Mouse (Mus musculus) left cerebral cortex, postnatal 10 days (tissue): Measurements from ENCODE around the gene Esam. TPM values are rescaled to one million over a fixed set of nuclear protein-coding genes. Genes with fewer than 3 reads are reported as not detected.

ENCODE experiments used
- DNase-seq, 2 experiments: peaks; one replicate each; pipeline ENCODE4 v3.0.0; 2021 to 2022; ENCODE audit warnings: low spot score in 2 of 2, mixed read lengths in 1 of 2; ENCODE audit errors: extremely low spot score in 1 of 2
- intact Hi-C: fragments of 180-260 bp; cut with DNase I; formaldehyde crosslinking; loops from one replicate; pipeline ENCODE4 v1.15.1; 2025
- total RNA-seq, 2 experiments: library from RNA; stranded (reverse); gene quantifications; 2 replicates each; pipeline ENCODE4 v1.2.3; 2021

Gene Esam
- total RNA-seq, 2 experiments from 2014 or later = 29.5 to 29.6 TPM

DNA sequence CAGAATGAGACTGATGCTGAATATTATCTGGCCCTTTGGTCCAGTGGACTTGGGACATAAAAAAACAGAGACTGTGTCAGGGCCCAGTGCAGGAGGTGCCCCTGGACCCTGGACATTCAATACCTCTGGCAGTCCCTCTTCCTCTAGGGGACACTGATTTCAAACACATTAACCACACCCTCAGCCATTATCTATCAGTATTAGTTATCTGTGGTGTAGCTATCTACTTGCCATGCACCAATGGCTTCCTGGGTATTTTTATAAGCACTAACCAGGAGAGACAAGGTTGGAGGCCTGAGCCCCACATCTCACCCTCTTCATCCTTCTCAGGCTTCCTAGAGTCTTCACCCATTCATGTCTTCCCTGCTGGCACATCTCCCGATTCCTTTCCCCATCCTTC lies 22.6 kb downstream of the Esam start:
- no peak for DNase-seq
- intact Hi-C loops = loop anchor here (2.0 kb wide), 1 partner anchor 62 kb away; the partner anchor contains the start of gene Spa17

DNA sequence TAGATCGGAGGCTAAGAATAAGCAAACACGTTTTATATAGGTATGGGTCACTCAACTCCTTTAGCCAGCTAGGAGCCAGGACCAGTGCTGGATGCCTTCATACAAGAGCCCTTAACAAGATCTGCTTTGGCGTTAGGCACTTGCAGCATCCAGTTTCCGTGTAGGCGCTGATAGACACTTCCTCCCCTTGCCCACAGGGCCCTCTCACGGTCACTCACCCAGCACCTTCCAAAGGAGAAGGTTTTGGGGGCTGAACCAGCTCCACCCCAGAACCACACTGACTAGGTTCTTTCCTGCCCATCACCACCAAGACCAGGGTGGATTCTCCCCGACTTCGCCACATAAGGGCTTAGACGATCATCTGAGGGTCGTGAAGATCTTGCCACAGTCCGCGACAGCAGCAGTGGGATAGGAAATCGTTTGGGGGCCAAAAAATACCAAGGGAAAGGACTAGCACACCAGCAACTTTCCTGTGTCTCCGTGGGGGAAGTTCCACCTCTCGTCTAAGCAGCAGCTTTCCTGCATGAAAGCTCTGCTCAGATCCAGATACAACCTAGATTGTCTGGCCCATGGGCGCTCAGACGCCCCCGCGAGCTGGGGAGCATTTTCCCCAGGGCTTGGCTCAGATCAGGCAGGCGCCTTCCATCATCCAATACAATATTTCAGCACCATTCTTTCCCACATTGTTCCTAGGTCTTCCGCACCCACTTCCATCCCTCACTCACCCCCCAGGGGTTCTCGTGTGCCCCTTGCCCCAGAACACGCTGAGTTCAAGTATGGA lies 24.1 kb downstream of the Esam start:
- intact Hi-C loops = loop anchor here (2.0 kb wide), 1 partner anchor 61 kb away; the partner anchor contains the start of gene Spa17
- DNase-seq = no peak

DNA sequence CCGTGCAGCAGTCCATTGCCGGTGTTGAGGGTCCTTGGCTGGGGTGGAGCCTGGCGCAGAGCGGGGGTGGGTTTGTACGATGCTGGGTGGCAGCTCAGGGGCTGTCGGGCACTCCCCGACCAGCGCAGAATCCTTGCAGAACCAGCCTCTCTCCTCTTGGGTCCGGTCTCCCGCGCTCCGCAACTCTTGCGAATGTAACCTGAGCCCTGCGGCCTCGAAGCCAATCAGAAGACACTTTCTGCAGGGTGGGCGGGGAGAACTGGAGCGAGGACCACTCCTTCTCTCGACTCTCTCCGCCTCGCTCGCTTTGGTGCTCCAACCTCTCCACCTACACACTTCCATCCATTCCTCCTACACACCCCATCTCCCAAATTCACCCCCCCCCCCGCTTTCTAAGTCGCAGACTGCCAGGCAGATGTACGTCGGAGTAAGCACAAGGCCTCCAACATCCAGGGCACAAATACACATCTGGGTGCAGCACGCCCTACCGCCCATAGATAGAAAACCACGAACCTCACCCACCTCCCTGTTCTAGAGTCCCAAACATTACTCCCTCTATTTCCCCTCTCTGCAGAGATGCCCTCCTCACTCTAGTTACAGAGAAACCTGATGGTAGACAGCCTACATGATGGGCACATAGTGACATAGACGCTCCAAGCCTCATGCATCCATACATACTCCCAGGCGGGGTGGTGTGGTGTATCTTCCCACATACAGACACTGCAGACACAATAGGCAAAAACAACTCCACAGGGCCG lies 24.8 kb downstream of the Esam start, which contains the start of gene Nrgn:
Gene Nrgn (minus strand): TSS at position 369 of the 758 bp plus-strand sequence.
- intact Hi-C loops = no loop called here
- DNase-seq = peak; percentile 88 to 89

DNA sequence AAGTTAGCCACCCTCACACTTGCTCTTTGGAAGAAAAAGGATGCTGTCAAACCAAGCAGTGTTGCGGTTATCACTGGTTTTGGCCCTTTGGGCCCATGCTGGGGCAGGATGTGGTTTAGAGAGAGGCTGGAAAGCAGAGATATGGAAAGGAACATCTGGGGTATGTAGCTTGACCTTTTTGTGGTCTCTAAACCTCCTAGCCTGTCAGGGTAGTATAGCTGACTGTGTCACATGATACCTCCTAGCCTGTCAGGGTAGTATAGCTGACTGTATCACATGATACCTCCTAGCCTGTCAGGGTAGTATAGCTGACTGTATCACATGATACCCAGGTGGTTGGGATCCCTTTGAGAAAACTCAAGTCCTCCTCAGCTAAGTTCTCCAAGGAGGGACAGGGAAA lies 26.4 kb downstream of the Esam start:
- no peak for DNase-seq
- intact Hi-C loops = no loop called here

DNA sequence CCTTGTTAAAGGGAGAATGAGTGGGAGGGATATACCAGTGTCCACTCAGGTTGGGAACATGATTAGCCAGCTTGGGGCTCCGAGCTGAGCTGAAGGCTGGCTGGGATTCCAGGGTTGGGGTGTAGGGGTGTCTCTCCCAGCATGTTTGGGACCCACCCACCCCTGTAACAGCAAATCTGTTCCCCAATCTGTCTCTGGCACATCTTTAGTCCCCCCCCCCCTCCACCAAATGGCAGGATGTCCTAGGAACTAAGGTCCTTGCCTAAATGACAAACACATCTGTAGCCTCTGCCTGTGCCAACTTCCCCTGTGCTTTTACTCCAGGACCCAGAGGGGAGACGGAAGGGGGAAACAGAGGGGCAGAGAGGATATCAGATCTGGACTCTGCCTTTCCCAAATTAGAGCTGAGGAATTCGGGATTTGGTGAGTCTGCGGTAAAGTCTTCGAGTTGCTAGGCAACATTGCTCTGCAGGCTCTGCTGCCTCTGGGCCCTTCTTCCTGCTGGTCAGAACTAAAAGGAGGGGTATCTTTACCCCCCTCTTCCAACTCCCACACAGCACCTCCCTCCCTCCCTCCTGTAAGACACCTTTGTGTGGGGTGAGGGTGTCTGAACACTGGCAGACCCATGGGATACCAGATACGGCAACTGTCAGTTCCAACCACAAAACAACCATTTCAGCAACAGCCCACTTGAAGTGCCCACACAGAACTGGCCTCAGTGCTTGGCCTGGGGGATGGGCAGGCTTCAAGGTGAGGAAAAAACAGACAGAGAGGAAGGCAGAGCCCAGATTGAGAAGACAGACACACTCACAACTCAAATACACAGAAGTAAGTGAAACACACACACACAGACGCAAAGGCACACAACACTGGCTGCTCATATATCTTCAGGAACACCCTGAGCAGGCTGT lies 27.2 kb downstream of the Esam start, which contains the start of gene Siae:
Gene Siae (plus strand): TSS at position 861 of the 911 bp plus-strand sequence.
- no peak for DNase-seq
- intact Hi-C loops = no loop called here

DNA sequence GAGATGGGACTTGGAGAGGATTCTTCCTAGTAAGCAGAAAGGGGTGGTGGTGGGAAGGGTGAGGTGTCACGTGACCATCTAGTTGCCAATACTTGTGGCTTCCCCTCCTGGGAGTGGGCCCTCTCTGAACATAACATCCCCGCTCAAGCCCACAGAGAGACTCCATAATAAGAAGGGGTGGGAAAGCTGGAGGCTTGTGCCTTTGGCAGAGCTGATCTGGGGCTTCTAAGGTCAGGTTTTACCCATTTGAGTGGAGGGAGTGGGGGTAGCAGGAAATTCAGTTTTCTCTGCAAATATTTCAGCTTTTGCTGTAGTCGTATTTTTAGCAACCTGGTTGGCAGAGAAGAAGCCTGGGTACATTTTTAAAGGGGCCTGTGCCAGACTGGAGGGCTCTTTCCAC lies 28.5 kb downstream of the Esam start:
- DNase-seq = no peak
- intact Hi-C loops = no loop called here

DNA sequence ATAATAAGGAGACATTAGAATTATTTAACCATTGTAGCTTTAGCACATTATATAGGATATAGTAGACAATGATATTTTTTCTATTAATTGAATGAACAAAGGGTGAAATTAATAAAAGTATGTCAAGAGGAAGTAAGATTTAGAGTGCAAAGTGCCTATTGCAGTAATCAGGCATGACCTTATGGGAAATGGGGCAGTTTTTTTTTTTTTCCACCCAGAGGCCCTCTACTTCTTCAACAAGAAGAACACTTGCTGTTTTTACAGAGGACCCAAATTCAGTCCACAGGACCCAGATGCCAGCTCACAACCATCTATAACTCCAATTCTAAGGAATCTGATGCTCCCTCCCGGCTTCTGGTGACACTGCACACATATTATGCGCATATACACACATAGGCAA lies 32.7 kb downstream of the Esam start:
- no peak for DNase-seq
- intact Hi-C loops = no loop called here

DNA sequence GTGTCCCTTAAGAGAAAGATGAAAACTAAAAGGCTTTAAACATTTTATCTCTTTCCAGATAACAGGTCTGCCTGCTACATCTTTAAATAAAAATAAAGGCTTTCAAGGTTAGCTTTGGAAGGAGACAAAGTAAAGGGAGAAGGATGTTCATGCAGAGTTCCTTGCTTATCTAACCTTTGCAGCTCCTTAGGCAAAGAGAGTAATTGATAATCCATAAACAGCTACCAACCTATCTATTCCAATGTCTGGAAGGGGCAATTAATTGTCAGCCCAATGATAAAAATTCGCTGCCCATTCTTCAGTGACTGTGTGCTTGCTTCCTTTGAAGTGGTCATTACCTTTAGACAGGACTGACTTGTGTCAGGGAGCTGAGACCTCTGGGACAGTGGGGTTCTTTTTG lies 35.9 kb downstream of the Esam start:
- no peak for DNase-seq
- intact Hi-C loops = no loop called here

DNA sequence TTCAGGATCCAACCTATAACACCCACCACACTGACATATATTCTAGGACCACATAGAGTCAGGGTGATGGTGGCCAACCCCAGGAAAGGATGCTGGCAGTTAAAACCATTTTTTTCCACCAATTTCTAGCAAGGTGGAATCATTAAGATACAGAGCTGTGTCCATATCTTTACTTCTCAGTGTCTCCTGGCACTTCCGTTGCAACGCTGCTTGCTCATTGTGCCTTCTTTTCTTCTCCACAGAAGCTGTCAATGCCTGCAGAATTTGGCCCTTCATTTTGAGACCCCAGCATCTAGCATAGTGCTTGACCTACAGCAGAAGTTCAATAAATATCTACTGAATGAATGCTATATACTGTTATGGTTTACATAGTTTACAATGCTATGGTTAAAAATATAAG lies 39.1 kb downstream of the Esam start:
- no peak for DNase-seq
- intact Hi-C loops = loop anchor here (5.0 kb wide), 1 partner anchor 45 kb away; the partner anchor contains the start of gene Spa17

DNA sequence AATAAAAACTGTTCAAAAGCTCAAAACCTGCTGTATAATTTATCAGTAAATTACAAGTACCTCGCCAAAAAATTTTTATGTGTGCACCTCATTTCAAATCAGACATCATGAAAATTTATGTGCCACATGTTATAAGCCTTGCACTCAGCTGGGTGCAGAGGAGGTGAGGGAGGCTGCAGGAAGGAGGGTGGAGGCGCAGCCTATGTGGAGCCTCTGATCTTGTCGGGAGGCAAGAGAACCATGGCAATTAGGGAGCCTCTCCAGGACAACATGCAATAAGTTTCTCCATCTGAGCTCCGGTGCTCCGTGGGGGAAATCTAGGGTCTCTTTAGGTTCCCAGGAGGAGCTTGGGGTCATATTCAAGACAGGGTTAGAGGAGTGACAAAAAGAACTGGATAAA lies 39.6 kb downstream of the Esam start:
- no peak for DNase-seq
- intact Hi-C loops = loop anchor here (5.0 kb wide), 1 partner anchor 45 kb away; the partner anchor contains the start of gene Spa17

DNA sequence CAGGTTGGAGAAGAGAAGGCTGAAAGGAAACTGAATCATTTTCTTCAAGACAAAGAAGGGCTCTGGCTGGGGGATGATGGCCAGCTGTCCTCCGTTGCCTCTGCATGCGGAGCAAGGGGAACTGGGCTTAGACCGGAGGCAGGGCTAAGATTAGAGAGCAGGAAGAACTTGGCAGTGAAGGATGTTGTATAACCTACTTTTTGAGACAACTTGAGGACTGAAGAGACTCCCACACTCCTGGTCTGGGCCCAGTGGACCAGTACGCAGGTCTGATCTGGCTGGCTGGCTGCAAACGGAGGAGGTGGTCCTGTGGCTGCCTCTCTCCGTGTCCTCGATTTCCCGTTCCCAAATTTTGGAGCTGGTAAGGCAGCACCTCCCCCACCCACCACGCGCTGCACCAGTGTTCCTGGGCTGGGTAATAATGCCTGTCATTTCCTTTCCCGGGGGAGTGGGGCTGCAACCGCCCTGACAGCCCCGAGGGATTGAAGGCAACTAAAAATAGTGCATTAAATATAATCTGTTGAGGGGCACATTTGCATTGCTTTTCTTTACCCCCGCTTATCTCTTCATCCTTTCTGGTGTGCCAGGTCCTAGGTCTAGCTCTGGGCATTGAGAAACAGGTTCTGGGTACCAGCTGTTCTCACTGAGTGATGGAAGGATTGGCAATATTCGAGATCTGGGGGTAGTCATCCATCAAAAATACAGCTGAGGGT lies 40.2 kb downstream of the Esam start:
- intact Hi-C loops = loop anchor here (5.0 kb wide), 1 partner anchor 44 kb away; the partner anchor contains the start of gene Spa17
- DNase-seq = peak in 1 of 2 experiments; percentile 68

DNA sequence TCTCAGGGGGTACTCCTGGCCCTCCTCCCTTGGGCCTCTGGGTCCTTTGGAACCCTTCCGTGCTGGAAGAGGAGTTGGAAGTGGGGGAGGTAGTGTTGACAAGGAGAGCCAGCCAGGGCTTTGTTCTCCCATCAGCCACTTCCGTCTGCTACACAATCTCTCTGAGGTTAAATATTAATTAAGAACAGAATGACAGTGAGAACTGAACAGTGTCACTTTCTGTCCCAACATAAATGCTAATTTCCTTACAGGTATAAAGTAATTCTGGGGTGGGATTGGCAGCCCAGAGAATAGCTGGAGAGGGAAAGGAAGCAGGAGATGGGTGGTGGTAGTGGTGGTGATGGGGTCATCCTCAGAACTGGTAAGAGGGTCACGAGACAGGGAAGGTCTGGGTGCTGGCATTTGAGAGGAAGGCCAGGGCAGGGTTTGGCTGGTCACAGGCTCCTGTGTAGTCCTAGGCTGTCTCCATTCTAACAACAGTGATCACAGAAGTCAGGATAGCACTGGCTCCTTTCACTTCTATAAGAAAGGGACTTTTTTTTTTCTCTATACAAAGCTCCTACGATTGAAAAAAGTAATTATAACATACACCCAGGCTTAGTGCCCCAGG lies 40.8 kb downstream of the Esam start:
- no peak for DNase-seq
- intact Hi-C loops = loop anchor here (5.0 kb wide), 1 partner anchor 44 kb away; the partner anchor contains the start of gene Spa17

DNA sequence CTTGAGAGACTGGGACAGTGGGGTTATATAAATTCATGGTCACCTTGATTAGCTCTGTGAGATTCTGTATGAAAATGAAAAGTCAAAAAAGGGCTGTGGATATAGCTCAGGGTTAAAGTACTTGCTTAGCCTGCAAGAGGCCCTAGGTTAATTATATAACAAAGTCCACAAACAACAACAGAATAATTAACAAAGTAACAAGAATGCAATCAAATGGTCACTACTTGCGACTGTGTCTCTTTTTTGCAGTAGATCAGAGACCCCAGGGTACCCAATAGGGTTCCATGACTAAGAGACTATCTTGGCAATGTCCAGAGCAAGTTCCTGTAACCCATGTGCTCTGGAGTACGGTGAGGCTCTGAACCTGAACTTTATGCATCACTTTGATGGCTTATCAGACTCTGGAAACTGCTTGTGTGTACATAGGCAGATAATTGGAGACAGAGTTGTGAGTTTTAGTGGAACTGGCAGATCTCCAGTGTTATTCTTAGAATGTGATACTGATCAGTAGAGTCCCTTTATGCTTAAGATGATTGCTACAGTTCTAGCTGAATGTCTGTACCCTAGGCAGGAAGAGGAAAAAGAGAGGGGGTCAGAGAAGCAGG lies 41.5 kb downstream of the Esam start:
- no peak for DNase-seq
- intact Hi-C loops = loop anchor here (5.0 kb wide), 1 partner anchor 43 kb away; the partner anchor contains the start of gene Spa17

DNA sequence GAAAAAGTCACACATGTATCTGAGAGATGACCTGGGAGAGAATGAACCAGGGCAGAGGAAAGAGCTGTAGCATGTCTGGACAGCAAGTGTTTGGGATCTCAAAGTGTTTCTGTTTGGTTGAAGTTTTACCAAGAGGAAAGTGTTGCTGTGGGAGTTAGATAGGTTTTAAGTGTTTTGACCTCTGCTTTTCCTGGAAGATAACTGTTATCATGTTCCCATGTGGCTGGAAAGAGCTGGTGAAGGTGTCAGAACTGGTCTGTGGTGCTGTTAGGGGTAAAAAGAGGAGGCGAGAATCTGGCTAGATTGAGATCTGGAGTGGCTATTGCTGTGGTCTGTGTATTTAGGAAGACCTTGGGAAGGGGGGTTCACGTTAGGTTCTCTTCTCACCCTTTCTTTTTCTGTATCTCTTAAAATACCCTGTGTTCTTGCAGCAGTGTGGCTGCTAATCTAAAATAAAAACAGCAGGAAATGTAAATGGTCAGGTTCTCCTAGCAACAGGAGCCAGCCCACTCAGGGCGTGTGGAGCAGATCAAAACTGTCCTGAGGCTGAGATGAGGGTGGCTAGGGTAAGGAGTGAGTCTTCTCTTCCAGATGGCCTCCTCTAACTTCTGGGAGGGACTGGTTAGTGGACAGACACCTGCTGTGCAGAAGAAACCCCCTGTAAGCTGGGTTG lies 44.5 kb downstream of the Esam start:
- no peak for DNase-seq
- intact Hi-C loops = no loop called here

DNA sequence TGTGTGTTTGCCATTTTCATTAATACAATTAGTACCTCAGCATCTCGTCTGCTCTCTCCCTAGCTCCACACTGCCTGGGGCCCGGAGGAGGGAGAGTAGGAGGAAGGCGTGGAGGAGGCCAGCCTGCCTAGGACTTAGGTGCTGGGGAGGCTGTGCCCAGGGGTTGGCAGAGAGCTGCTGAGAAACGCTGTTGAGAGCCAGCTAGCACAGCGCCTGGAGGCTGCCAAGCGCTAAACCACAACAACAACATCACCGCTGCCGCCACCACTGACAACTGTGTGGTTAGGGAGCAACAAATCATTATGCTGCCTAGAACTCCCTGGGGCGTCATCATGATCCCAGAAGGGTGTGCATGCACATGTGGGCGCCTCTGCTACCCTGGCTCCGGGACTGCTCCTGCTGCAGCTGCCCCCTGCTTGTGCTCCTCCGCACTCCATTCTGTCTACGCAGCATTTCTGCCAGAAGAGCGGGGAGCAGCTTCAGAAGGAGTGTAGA lies 48.6 kb downstream of the Esam start:
- intact Hi-C loops = no loop called here
- DNase-seq = peak in 1 of 2 experiments; percentile 34

DNA sequence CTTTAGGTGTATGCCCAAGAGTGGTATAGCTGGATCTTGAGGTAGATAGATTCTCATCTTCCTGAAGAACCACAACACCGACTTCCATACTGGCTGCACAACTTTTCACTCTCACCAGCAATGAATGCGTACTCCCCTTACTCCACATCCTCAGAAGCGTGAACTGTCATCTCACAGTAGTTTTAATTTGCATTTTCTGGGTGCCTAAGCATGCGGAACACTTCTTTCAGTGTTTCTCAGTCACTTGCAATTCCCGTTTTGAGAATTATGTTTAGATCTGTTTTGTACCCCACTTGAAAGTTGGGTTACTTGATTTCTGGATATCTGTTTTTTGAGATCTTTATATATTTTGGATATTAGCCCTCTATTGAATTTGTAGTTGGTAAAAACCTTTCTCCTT lies 55.7 kb downstream of the Esam start:
- no peak for DNase-seq
- intact Hi-C loops = no loop called here

DNA sequence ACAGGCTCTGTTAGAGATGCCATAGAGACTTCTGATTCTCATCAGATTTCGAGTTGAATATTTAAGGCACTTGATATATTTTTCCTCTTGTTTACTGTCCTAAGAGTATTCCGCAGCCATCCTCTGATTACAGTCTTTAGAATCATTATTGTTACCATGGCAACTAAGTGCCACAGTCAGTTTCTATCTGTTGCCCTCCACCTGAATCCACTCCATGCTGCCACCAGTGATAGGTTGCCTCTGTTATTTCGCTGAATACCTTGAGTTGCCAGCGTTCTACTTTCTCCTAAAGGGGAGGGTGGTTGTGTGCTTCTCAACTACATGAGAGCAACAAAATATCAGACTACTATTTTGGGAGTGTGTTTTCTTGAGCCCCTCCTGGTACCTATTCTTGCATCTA lies 58.8 kb downstream of the Esam start:
- DNase-seq = no peak
- intact Hi-C loops = no loop called here
